Mouse (Mus musculus) liver, adult 2 months (tissue): ENCODE results near the gene Clec16a. TPM values are rescaled to one million over a fixed set of nuclear protein-coding genes. Genes with fewer than 3 reads are reported as not detected.

Experiments
- DNase-seq: peaks from one replicate; pipeline ENCODE4 v3.0.0-alpha.2; 2011; ENCODE audit warnings: low read depth, low spot score; ENCODE audit errors: extremely low read depth
- H3K27ac ChIP-seq: fragments of 200-500 bp; replicated peaks from 2 replicates; pipeline ENCODE4 v1.5.1; 2012; ENCODE audit warnings: low read depth, mild to moderate bottlenecking, control low read depth, inconsistent platforms, low read length; ENCODE audit not compliant: insufficient read depth
- H3K27me3 ChIP-seq: fragments of 200-500 bp; 2 replicates; pipeline ENCODE4 v1.6.1; 2012; ENCODE audit warnings: mild to moderate bottlenecking, moderate library complexity, low read length, inconsistent platforms; ENCODE audit not compliant: control insufficient read depth, insufficient read depth
- H3K36me3 ChIP-seq: fragments of 200-500 bp; 2 replicates; pipeline ENCODE4 v1.6.1; 2012; ENCODE audit warnings: low read length, inconsistent platforms; ENCODE audit not compliant: control insufficient read depth, insufficient read depth
- H3K4me1 ChIP-seq: fragments of 200-500 bp; 2 replicates; pipeline ENCODE4 v1.6.1; 2011; ENCODE audit warnings: low read length; ENCODE audit not compliant: control insufficient read depth, insufficient read depth
- H3K4me3 ChIP-seq: fragments of 200-500 bp; 2 replicates; pipeline ENCODE4 v1.5.1; 2011; ENCODE audit warnings: low read depth, mild to moderate bottlenecking, control low read depth, low read length, moderate library complexity; ENCODE audit not compliant: insufficient read depth
- H3K79me2 ChIP-seq: fragments of 200-500 bp; 2 replicates; pipeline ENCODE4 v1.6.1; 2012; ENCODE audit warnings: inconsistent platforms, mild to moderate bottlenecking, low read length, moderate library complexity; ENCODE audit not compliant: control insufficient read depth, insufficient read depth
- H3K9ac ChIP-seq: fragments of 200-500 bp; 2 replicates; pipeline ENCODE4 v1.6.1; 2012; ENCODE audit warnings: low read depth, mild to moderate bottlenecking, control low read depth, inconsistent platforms, low read length
- CTCF ChIP-seq: fragments of 200-500 bp; IDR thresholded peaks from 2 replicates; pipeline ENCODE4 v1.5.1; 2011; ENCODE audit warnings: low read depth, low read length, control low read depth
- POLR2A ChIP-seq: fragments of 200-500 bp; IDR thresholded peaks from 2 replicates; pipeline ENCODE4 v1.6.1; 2011; ENCODE audit warnings: low read length, control low read depth; ENCODE audit not compliant: insufficient read depth; ENCODE audit errors: extremely low read depth
- WGBS: fragments of 180-500 bp; shearing (Covaris S2); methylation state at CpG from one replicate; pipeline ENCODE4 v1.1.7; 2018; 5-methylcytosine and 5-hydroxymethylcytosine counted together
- polyA plus RNA-seq: library from polyadenylated mRNA; depleted of rRNA; stranded (reverse); fragments of >200 nt; gene quantifications from 2 replicates; pipeline ENCODE4 v1.2.3, GENCODE M21; 2012
- total RNA-seq: library from RNA; depleted of rRNA; stranded (reverse); fragments of >200 nt; gene quantifications from 2 replicates; pipeline ENCODE4 v1.2.3, GENCODE M21; 2014

Clec16a gene
- total and polyA plus RNA-seq, 2 experiments, result 9.8 to 11.6 TPM

- H3K36me3 ChIP-seq, result peaks cover 7% of the 10 kb centered on the region
- WGBS, result 90% methylated on average over 3 of the region's 3 CpGs
- TF ChIP-seq POLR2A, result no peak
- no peak overlapping the region for H3K27ac ChIP-seq
- H3K27me3 ChIP-seq, result no peaks in the 10 kb centered on the region
- H3K79me2 ChIP-seq, result no peaks in the 10 kb centered on the region
- no peak for DNase-seq
- H3K4me3 ChIP-seq, result no peak overlapping the region
- no peak overlapping the region for H3K9ac ChIP-seq
- H3K4me1 ChIP-seq, result peaks cover 7% of the 10 kb centered on the region
Measured at GRCm38 (mm10) chr16:10634940-10635339, 89.8 kb downstream of the Clec16a start.

- Histone ChIP-seq H3K79me2 (no peaks in the 10 kb centered on the region), H3K4me3 (no peak overlapping the region), H3K36me3 (peaks cover 2% of the 10 kb centered on the region; the same call in 1 of the 2 replicates), H3K9ac (no peak overlapping the region), H3K27ac (no peak overlapping the region), H3K4me1 (peaks cover 7% of the 10 kb centered on the region), H3K27me3 (no peaks in the 10 kb centered on the region)
- no peak for DNase-seq
- 76% methylated on average over 3 of the region's 3 CpGs for WGBS
- no peak for TF ChIP-seq POLR2A
- TF ChIP-seq CTCF, result no peak
Measured at GRCm38 (mm10) chr16:10637898-10638297, 92.8 kb downstream of the Clec16a start.

DNA sequence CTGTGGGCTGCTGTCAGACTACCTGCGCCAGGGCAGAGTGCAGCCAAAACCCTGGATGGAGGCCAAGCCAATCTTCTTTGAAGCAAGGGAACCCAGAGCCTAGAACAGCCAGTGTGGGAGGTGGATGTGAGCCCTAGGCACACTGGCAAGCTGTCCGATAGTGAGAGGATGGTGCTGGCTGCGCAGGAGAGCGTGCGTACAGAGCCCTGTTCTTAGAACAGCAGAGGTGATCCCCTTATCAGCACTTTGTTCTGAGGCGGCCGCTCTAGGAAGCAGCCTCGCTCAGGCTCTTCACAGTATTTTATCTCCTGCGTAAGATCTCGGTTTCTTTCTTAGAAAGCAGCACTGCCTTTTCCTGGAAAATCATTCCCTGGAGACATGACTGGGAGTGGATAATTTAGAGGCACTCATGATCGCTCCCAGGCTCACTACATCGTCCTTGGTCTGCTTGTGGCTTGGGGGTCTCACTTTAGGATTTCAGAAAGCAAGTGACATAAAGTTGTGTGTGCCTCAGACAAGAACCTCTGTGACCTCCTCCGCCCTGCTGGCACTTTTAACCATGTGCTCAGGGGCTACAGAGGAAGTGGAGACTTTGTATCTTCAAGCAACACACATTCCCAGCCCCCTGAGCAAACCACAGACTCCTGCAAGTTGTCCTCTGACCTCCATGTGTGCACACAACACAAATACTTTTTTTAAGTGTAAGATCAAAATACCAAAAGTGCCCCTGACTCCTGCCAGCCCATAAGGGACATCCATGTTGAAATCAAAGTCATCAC is 94.2 kb downstream of the Clec16a start:
- TF ChIP-seq CTCF, result no peak
- no peak for TF ChIP-seq POLR2A
- Histone ChIP-seq H3K9ac (no peak overlapping the region), H3K4me3 (no peak overlapping the region), H3K79me2 (no peaks in the 10 kb centered on the region), H3K27ac (no peak overlapping the region), H3K4me1 (peaks cover 10% of the 10 kb centered on the region), H3K27me3 (no peaks in the 10 kb centered on the region), H3K36me3 (peaks cover 2% of the 10 kb centered on the region; the same call in 1 of the 2 replicates)
- DNase-seq, result peak; percentile 62
- WGBS, result 45% methylated on average over 13 of the region's 13 CpGs

DNA sequence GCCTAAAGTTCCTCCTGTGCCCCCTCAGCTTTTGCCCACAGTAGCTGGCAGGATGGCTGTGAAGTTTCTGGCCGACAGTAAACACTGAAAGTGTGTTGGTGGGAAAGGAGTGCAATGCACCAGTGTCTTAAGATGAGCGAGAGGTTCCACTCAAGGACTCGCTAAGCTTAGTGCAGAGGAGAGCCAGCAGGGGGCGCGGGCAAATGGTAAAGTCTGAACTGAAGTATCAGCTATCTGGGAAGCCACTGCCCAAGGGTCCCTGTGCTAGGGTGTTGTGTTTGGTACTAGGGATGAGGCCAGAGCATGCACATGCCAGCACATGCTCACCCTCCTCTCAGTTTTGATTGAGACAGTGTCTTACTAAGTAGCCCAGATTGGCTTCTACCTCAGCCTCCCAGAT is 94.9 kb downstream of the Clec16a start:
- TF ChIP-seq POLR2A (no peak), CTCF (peak; percentile 82)
- Histone ChIP-seq H3K9ac (no peak overlapping the region), H3K79me2 (no peaks in the 10 kb centered on the region), H3K36me3 (peaks cover under 1% of the 10 kb centered on the region; the same call in 1 of the 2 replicates), H3K27ac (no peak overlapping the region), H3K4me3 (no peak overlapping the region), H3K4me1 (peaks cover 13% of the 10 kb centered on the region), H3K27me3 (no peaks in the 10 kb centered on the region)
- 12% methylated on average over 5 of the region's 5 CpGs for WGBS
- DNase-seq, result peak; percentile 21

DNA sequence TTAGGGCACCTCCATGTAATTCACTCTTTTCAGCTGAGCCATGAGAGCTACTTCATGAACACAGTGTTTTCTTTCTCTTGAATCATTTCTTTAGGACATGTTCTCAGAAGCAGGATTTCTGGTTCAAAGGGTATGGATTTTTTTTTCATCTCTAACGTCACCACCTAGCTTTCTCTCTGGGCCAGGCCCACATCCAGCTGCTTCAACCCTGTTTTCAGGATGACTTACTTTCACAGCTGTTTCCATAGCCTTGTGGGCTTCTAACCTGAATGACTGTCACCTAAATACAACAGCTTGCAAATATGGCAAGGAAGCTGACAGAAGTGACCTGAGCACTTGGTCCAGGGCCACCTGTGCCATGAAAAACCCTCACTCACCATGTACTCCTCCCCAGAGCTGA is 96.0 kb downstream of the Clec16a start:
- Histone ChIP-seq H3K36me3 (no peaks in the 10 kb centered on the region), H3K9ac (no peak overlapping the region), H3K27ac (no peak overlapping the region), H3K4me1 (peaks cover 13% of the 10 kb centered on the region), H3K27me3 (no peaks in the 10 kb centered on the region), H3K79me2 (no peaks in the 10 kb centered on the region), H3K4me3 (no peak overlapping the region)
- 88% methylated on average over 1 of the region's 1 CpGs for WGBS
- DNase-seq, result no peak
- TF ChIP-seq CTCF, result no peak
- TF ChIP-seq POLR2A, result no peak

DNA sequence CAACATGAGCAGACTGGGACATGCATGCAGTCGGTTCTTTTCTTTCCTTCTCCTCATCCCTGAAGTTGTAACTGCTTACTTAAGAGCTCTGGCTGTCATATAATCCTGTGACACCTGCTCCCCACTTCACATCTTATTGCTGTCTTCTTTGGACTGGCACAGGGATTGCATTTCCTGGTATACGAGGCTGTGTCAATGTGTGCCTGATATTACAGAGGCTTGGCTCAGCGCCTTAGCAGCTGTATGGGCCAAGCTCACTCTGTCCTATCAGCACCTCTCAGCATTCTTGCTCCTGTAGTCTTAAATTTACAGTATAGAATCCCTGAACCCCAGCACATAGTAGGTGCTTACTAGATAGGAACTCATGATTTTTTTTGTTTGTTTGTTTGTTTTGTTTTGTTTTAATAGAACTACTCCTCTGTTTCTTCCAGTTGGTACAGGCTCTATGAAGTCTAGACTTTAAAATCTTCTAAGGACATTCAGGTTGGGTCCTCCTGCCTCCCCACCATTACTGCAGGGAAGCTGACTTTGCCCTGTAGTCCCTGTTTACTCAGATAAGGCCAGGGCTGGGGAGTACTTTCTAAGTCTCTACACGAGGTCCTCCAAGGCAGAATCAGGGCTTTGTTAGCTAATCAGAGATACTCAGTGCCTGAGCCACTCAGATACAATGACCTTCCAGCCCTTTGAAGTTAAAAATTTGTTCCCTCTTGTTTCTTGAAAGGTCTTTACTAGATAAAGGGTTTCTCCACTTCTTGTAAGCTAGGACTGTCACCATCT is 97.9 kb downstream of the Clec16a start:
- Histone ChIP-seq H3K79me2 (no peaks in the 10 kb centered on the region), H3K4me3 (no peak overlapping the region), H3K27me3 (no peaks in the 10 kb centered on the region), H3K9ac (no peak overlapping the region), H3K4me1 (peaks cover 16% of the 10 kb centered on the region), H3K27ac (no peak overlapping the region), H3K36me3 (no peaks in the 10 kb centered on the region)
- TF ChIP-seq CTCF, result no peak
- no peak for TF ChIP-seq POLR2A
- WGBS, result 45% methylated on average over 4 of the region's 4 CpGs
- no peak for DNase-seq
